Mouse (Mus musculus) limb, embryonic 11.5 days (tissue): ENCODE measurements at regions not wholly inside any gene's neighbourhood (a gene's known extent, or its start where the extent isn't known, plus 50 kb on each side); places are given as distances from the start of the nearest gene placed in this dataset.

Experiments
- ATAC-seq: fragments of 200-750 bp; cut with Nextera tagmentation; 2 replicates; pipeline ENCODE4 v1.8.0; 2017; ENCODE audit warnings: low read depth; ENCODE audit not compliant: insufficient number of reproducible peaks, low FRiP score, low TSS enrichment
- DNase-seq: peaks from one replicate; pipeline ENCODE4 v3.0.0-alpha.2; 2015; ENCODE audit warnings: low spot score
- H3K27ac ChIP-seq: fragments of 300-500 bp; sonication (generic); replicated peaks from 2 replicates; pipeline ENCODE4 v1.5.1; 2014; ENCODE audit warnings: low read depth, mild to moderate bottlenecking, low read length
- H3K27me3 ChIP-seq: fragments of 300-500 bp; sonication (generic); 2 replicates; pipeline ENCODE4 v1.6.1; 2014; ENCODE audit warnings: mild to moderate bottlenecking, low read length, mixed read lengths; ENCODE audit not compliant: control insufficient read depth, insufficient read depth
- H3K36me3 ChIP-seq: fragments of 300-500 bp; sonication (generic); 2 replicates; pipeline ENCODE4 v1.6.1; 2014; ENCODE audit warnings: mild to moderate bottlenecking, low read length, moderate library complexity, mixed read lengths; ENCODE audit not compliant: control insufficient read depth, insufficient read depth
- H3K4me1 ChIP-seq: fragments of 300-500 bp; sonication (generic); 2 replicates; pipeline ENCODE4 v1.6.1; 2014; ENCODE audit warnings: low read length, mixed read lengths; ENCODE audit not compliant: control insufficient read depth, insufficient read depth
- H3K4me2 ChIP-seq: fragments of 300-500 bp; sonication (generic); 2 replicates; pipeline ENCODE4 v1.6.1; 2014; ENCODE audit warnings: low read depth, mild to moderate bottlenecking, moderate library complexity; ENCODE audit not compliant: severe bottlenecking
- H3K4me3 ChIP-seq: fragments of 300-500 bp; sonication (generic); 2 replicates; pipeline ENCODE4 v1.5.1; 2014; ENCODE audit warnings: low read depth, low read length
- H3K9ac ChIP-seq: fragments of 300-500 bp; sonication (generic); 2 replicates; pipeline ENCODE4 v1.6.1; 2014; ENCODE audit warnings: mild to moderate bottlenecking, low read length
- H3K9me3 ChIP-seq: fragments of 300-500 bp; sonication (generic); 2 replicates; pipeline ENCODE4 v1.6.1; 2016; ENCODE audit warnings: low read length; ENCODE audit not compliant: control insufficient read depth
- WGBS: fragments of 180-500 bp; shearing (Covaris S2); extraction: QIAGEN DNeasy Blood & Tissue Kit; methylation state at CpG from one replicate; pipeline ENCODE4 v1.1.7; 2014; 5-methylcytosine and 5-hydroxymethylcytosine counted together

DNA sequence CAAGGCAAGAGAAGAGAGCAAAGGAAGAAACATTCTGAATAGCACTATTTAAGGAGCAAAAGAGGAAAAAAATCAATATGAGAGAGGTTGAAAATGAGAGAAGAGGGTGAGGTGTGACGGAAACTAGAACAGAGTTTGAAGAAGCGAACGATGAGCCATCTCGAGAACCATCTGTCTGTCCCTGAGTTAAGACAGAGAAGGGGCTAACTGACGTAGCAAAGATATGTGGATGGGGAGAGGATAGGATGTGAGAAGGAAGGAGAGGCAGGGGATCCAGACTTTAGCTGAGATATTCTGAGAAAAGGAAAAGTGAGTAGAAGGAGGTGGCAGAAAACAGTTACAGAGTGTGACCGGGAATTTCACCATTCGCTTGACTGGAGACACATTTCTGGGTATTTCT is 281.1 kb downstream of the Cog6 start:
- H3K36me3 ChIP-seq = no peaks in the 10 kb centered on the region
- H3K4me3 ChIP-seq = no peak overlapping the region
- no peak overlapping the region for H3K4me2 ChIP-seq
- no peaks in the 10 kb centered on the region for H3K9me3 ChIP-seq
- ATAC-seq = no peak
- H3K27ac ChIP-seq = no peak overlapping the region
- H3K9ac ChIP-seq = no peak overlapping the region
- WGBS = 92% methylated on average over 7 of the region's 7 CpGs
- H3K4me1 ChIP-seq = peaks cover 7% of the 10 kb centered on the region; the same call in 1 of the 2 replicates
- no peak for DNase-seq
- no peaks in the 10 kb centered on the region for H3K27me3 ChIP-seq

DNA sequence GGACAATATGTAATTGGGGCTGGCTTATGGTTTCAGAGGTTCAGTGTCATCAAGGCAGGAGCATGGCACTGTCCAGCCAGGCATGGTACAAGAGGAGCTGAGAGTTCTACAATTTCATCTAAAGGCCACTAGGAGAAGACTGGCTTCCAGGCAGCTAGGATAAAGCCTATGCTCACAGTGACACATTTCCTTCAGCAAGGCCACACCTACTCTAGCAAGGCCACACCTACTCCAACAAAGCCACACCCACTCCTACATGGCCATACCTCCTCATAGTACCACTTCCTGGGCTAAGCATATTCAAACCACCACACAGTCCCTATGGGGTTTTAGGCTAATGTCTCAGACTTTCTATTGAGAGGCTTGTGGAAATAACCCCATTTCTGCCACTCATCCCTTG is 285.1 kb downstream of the Cog6 start:
- no peak overlapping the region for H3K9ac ChIP-seq
- DNase-seq = no peak
- H3K27me3 ChIP-seq = no peaks in the 10 kb centered on the region
- H3K9me3 ChIP-seq = no peaks in the 10 kb centered on the region
- H3K27ac ChIP-seq = no peak overlapping the region
- peaks cover 4% of the 10 kb centered on the region; the same call in 1 of the 2 replicates for H3K4me1 ChIP-seq
- H3K4me3 ChIP-seq = no peak overlapping the region
- ATAC-seq = no peak
- no peak overlapping the region for H3K4me2 ChIP-seq
- no peaks in the 10 kb centered on the region for H3K36me3 ChIP-seq

DNA sequence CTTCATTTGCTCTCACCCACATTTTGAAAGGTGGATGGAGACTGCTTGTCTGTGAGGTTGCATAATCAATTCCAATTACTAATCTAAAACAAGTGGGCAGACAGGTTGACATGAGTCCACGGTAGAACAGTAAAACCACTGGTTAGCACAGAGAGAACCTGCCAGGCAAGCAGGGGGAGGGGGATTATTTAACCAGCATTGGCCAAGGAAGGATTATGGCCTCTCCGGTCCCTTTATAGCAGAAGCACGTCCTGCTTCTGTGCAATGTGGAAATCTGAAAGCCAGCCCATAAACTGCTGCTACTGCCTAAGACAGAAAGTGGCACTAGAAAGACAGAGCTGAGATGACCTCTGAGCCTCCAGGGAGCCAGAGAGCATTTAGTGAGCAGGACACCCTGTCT is 285.5 kb downstream of the Cog6 start:
- Histone ChIP-seq H3K36me3 (no peaks in the 10 kb centered on the region), H3K4me2 (no peak overlapping the region), H3K4me3 (no peak overlapping the region), H3K9ac (no peak overlapping the region), H3K27me3 (no peaks in the 10 kb centered on the region), H3K9me3 (no peaks in the 10 kb centered on the region), H3K27ac (no peak overlapping the region), H3K4me1 (peaks cover 4% of the 10 kb centered on the region; the same call in 1 of the 2 replicates)
- no peak for DNase-seq
- no peak for ATAC-seq
- 69% methylated on average over 3 of the region's 3 CpGs for whole genome bisulfite sequencing

DNA sequence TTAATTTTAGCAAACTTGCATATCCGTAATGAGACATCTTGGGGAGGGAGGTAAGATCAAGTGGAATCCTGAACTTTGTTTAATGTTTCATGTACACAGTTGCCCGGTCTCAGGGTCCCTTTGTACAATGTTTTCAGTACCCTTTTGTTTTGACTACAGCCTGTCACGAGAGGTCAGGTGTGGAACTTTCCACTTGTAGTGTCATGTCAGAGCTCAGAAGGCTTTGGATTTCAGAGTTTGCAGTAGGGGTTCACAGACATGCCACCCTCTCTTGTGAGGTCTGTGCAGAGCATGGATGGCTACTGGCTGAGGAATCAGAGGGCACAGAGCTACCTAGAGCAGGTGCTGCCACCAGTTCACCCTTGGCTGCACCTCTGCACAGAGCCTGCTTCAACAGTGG is 287.3 kb downstream of the Cog6 start:
- Histone ChIP-seq H3K9ac (no peak overlapping the region), H3K4me1 (peaks cover 4% of the 10 kb centered on the region; the same call in 1 of the 2 replicates), H3K4me3 (no peak overlapping the region), H3K9me3 (no peaks in the 10 kb centered on the region), H3K4me2 (no peak overlapping the region), H3K27ac (no peak overlapping the region), H3K36me3 (no peaks in the 10 kb centered on the region), H3K27me3 (no peaks in the 10 kb centered on the region)
- DNase-seq (no peak), ATAC-seq (no peak)
- WGBS = 88% methylated on average over 3 of the region's 3 CpGs

DNA sequence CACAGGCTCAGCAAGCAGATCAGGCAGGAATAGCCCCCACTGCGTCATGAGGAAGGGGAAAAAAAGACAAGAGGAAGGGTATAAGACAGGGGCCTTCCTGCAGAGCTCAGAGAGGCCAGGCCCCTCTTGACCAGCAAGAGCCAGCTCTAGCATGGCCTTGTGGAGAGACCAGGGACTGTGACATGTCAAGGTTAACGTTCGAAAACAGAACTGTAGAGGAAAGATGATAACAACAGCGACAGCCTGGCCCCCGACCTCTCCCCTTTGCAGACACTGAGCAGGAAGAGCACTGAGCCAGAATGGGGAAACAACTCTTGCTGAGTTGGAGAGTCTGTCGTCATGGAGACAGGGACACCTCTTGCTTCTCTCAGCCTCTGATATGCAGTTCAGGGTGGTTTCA is 288.2 kb downstream of the Cog6 start:
- WGBS = 80% methylated on average over 6 of the region's 6 CpGs
- H3K4me1 ChIP-seq = peaks cover 4% of the 10 kb centered on the region; the same call in 1 of the 2 replicates
- no peak for ATAC-seq
- H3K27ac ChIP-seq = no peak overlapping the region
- DNase-seq = no peak
- H3K9me3 ChIP-seq = no peaks in the 10 kb centered on the region
- H3K36me3 ChIP-seq = no peaks in the 10 kb centered on the region
- H3K9ac ChIP-seq = no peak overlapping the region
- no peak overlapping the region for H3K4me2 ChIP-seq
- H3K27me3 ChIP-seq = no peaks in the 10 kb centered on the region
- no peak overlapping the region for H3K4me3 ChIP-seq

DNA sequence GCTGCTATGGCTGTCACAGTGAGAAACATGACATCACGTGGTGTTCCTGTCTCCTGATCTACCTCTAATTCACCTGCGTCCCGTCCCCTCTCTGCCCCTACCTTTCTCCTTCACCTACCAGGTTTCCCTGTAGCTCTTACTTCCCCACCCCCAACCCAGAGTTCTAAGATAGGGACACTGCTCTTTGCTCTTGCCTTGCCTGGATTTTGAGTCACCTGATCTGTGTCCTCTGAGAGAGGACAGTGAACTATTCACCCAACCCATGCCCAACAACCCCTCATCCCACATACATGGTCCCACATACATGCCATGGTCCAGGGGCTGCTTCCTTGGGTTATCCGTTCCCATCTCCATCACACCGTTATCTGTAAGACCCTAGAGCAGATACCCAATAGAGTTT is 288.6 kb downstream of the Cog6 start:
- Histone ChIP-seq H3K4me2 (no peak overlapping the region), H3K4me3 (no peak overlapping the region), H3K4me1 (peaks cover 4% of the 10 kb centered on the region; the same call in 1 of the 2 replicates), H3K36me3 (no peaks in the 10 kb centered on the region), H3K9ac (no peak overlapping the region), H3K27ac (no peak overlapping the region), H3K27me3 (no peaks in the 10 kb centered on the region), H3K9me3 (no peaks in the 10 kb centered on the region)
- ATAC-seq = no peak
- DNase-seq = no peak
- WGBS = 92% methylated on average over 5 of the region's 5 CpGs

DNA sequence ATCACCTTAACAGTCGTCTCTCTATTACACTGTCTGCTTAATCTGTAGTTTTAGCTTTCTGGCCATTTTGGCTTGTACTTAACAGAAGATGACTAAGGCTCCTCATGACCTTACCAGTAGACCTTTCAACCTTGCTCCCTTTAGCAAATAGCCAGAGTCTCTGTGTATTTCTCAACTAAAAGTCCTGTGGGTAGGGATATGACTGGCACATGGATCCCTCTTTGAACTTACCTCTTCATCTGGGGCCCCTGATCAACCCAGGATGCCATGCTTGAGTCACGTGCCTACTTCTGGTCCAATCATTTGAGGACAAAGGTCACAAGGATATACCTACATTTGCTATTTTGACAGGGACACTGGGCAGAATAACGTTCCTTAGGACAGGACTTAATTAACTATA is 292.7 kb downstream of the Cog6 start:
- H3K4me3 ChIP-seq = no peak overlapping the region
- H3K4me2 ChIP-seq = no peak overlapping the region
- H3K27me3 ChIP-seq = no peaks in the 10 kb centered on the region
- H3K9ac ChIP-seq = no peak overlapping the region
- H3K36me3 ChIP-seq = no peaks in the 10 kb centered on the region
- H3K4me1 ChIP-seq = no peaks in the 10 kb centered on the region
- no peak overlapping the region for H3K27ac ChIP-seq
- 85% methylated on average over 3 of the region's 3 CpGs for WGBS
- no peaks in the 10 kb centered on the region for H3K9me3 ChIP-seq
- DNase-seq (no peak), ATAC-seq (no peak)

DNA sequence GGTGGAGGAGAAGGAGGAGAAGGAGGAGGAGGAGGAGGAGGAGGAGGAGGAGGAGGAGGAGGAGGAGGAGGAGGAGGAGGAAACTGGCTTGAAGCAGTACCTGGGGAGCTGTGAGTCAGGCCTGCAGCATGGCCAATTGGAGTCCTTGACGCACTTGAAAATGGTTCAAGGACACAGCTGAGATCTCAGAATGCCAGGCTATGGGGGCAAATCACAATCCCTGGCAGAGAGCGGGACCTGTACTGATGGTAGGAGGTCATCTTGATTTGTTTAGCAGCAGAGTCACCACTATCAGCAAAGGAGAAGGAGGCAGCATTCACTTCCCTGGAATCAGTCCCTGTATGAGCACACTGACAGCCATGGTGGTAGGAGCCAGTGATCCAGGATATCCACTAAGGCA is 294.1 kb downstream of the Cog6 start:
- Histone ChIP-seq H3K4me2 (no peak overlapping the region), H3K27me3 (no peaks in the 10 kb centered on the region)
- ATAC-seq = no peak

DNA sequence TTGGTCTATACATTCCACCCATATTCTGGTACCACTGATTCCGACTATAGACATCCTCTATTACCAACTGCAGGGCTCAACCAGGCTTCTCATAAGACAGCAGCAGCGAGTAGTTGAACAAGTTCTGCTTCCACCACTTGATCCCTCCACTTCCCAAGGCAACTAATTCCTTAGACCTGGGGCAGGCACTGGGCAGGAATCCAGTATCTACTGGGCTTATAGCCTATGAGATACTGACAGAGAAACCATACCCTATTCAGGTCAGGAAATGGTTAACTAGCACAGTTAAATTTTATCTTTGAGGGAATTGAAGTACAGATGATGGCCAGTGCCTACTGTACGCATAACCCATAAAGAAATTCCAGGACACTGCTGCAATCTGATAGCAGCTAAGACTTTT is 297.9 kb downstream of the Cog6 start:
- H3K4me1 ChIP-seq = no peaks in the 10 kb centered on the region
- DNase-seq (no peak), ATAC-seq (no peak)
- 80% methylated on average over 3 of the region's 3 CpGs for WGBS
- H3K4me2 ChIP-seq = no peak overlapping the region
- no peaks in the 10 kb centered on the region for H3K9me3 ChIP-seq
- no peaks in the 10 kb centered on the region for H3K27me3 ChIP-seq
- no peak overlapping the region for H3K27ac ChIP-seq
- no peak overlapping the region for H3K4me3 ChIP-seq
- no peaks in the 10 kb centered on the region for H3K36me3 ChIP-seq
- no peak overlapping the region for H3K9ac ChIP-seq

More for the DNA sequence above, 294.1 kb downstream of the Cog6 start:
- Histone ChIP-seq H3K9ac (no peak overlapping the region), H3K4me1 (no peaks in the 10 kb centered on the region), H3K36me3 (no peaks in the 10 kb centered on the region), H3K4me3 (no peak overlapping the region), H3K27ac (no peak overlapping the region), H3K9me3 (no peaks in the 10 kb centered on the region)
- no peak for DNase-seq
- 85% methylated on average over 2 of the region's 2 CpGs for WGBS
